Mouse (Mus musculus): Measurements from ENCODE around the gene Tmem37.

- TF ChIP-seq CTCF (conservative IDR thresholded peaks at IDR 0.05; ENCODE audit: low read length) (no peak), NANOG (IDR thresholded peaks at IDR 0.05; ENCODE audit: borderline replicate concordance, low read length) (no peak)
These were observed 22.8 kb downstream of the Tmem37 start for GRCm38 (mm10) chr1:120051070-120051469.

Measured in E14TG2a.4 (cell line).